Mouse (Mus musculus) cerebellum, postnatal 14 days (tissue): Measurements from ENCODE around the gene Syp.
A peak's percentile ranks its signal among the peaks of the same experiment; 100 is the strongest.

Source experiments
- DNase-seq, 2 experiments: peaks; one replicate each; pipeline ENCODE4 v3.0.0; 2021; ENCODE audit warnings: mixed read lengths in 2 of 2

Syp gene

GRCm38 (mm10) chrX:7664791-7665190 lies 26.5 kb downstream of the Syp start:
- DNase-seq: peak; percentile 86 to 87

- DNase-seq: peak in 1 of 2 experiments; percentile 47
Observed at GRCm38 (mm10) chrX:7665739-7666502, 27.6 kb downstream of the Syp start.

GRCm38 (mm10) chrX:7670390-7670881 lies 32.2 kb downstream of the Syp start:
- DNase-seq: peak; percentile 72 to 83

GRCm38 (mm10) chrX:7670921-7671623 lies 32.8 kb downstream of the Syp start, which contains the start of gene Plp2:
Gene Plp2, minus strand, starts transcription at chrX:7671390.
- DNase-seq: peak; percentile 33 to 41

- DNase-seq: peak in 1 of 2 experiments; percentile 14
Observed at GRCm38 (mm10) chrX:7672739-7673138, 34.5 kb downstream of the Syp start.

GRCm38 (mm10) chrX:7673578-7674281 lies 35.5 kb downstream of the Syp start:
- DNase-seq: no peak

GRCm38 (mm10) chrX:7674284-7675000 lies 36.2 kb downstream of the Syp start:
- peak; percentile 23 to 47 for DNase-seq

GRCm38 (mm10) chrX:7675001-7675380 lies 36.7 kb downstream of the Syp start:
- DNase-seq: no peak

- DNase-seq: no peak
Observed at GRCm38 (mm10) chrX:7678986-7679385, 40.7 kb downstream of the Syp start.

GRCm38 (mm10) chrX:7679405-7680056 lies 41.3 kb downstream of the Syp start:
- DNase-seq: peak; percentile 91 to 92

- DNase-seq: no peak
Observed at GRCm38 (mm10) chrX:7680057-7680412, 41.8 kb downstream of the Syp start.

GRCm38 (mm10) chrX:7680864-7681263 lies 42.6 kb downstream of the Syp start, which contains the start of gene Magix:
Gene Magix, minus strand, starts transcription at chrX:7681251.
- DNase-seq: peak; percentile 33 to 48

- no peak for DNase-seq
Observed at GRCm38 (mm10) chrX:7688321-7688720, 50.0 kb downstream of the Syp start.

- no peak for DNase-seq
Observed at GRCm38 (mm10) chrX:7690486-7690885, 52.2 kb downstream of the Syp start.

GRCm38 (mm10) chrX:7692862-7693261 lies 54.6 kb downstream of the Syp start:
- peak; percentile 44 to 55 for DNase-seq

GRCm38 (mm10) chrX:7696520-7696919 lies 58.2 kb downstream of the Syp start:
- no peak for DNase-seq

- DNase-seq: peak; percentile 81 to 83
Observed at GRCm38 (mm10) chrX:7696954-7697381, 58.7 kb downstream of the Syp start, which contains the start of gene Gpkow. Gene Gpkow, plus strand, starts transcription at chrX:7697131.
